Mouse (Mus musculus) heart, adult 11 months (tissue): ENCODE measurements around the gene Immt.

Experiments
- DNase-seq: peaks from one replicate; pipeline ENCODE4 v3.0.0; 2022

Gene Immt

DNA sequence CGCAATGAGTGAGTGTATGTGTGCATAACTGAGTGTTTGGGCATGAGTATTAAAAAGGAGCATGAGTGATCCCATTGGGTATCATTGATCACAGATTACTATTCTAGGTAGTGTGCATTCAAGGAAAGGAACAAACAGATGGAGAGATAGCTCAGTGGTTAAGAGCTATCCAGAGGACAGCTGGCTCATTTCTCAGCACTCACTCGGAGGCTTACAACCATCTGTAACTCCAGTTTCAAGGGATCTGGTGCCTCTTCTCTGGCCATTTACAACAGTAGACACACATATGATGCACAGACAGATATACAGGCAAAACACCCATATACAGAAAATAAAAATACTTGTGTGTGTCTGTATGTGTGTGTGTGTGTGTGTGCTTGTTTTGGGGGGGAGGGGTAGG, 36.6 kb downstream of the Immt start:
- DNase-seq, result no peak

- DNase-seq, result no peak
These were observed 37.7 kb downstream of the Immt start for GRCm38 (mm10) chr6:71868809-71869208.

- DNase-seq, result no peak
These were observed 40.3 kb downstream of the Immt start for GRCm38 (mm10) chr6:71871396-71871795.

DNA sequence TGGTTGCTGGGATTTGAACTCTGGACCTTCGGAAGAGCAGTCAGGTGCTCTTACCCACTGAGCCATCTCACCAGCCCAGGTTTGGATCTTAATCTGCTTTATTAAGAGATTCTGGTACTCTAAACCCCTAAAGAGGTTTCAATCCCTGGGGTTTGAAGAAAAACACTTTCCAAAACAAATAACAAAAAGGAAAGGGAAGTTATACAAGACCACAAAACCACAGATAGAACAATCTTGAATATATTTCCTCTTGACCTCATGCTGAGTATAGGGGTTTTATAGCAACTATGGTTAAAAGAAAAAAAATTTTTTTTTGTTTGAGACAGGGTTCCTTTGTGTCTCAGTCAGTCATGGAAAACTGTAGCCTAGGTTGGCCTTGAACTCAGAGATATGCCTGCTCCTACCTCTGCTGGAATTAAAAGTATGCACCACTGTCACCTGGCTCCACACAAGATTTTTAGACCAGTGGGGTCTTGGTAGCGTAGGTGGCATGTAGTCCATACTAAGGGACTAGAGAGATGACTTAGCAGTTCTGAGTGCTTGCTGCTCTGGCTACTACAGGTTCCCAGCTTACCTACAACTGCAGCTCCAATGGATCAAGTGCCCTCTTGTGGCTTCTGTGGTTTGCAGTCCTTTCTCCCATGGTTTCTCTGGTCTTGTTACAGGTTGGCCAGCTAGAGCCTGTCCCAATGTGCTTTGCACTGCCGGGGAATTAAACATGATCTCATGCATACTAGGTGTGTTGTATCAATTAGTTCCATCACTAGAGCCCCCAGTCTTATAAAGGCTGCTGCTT, 47.0 kb downstream of the Immt start:
- DNase-seq, result no peak

- peak; percentile 53 for DNase-seq
These were observed 62.1 kb downstream of the Immt start for GRCm38 (mm10) chr6:71893263-71893662.

GRCm38 (mm10) chr6:71907702-71908235, 76.6 kb downstream of the Immt start:
- peak; percentile 83 for DNase-seq

- peak; percentile 98 for DNase-seq
These were observed 77.6 kb downstream of the Immt start, which contains the start of the genes Ptcd3 and Polr1a for GRCm38 (mm10) chr6:71908481-71909381. Gene Ptcd3 (minus strand): TSS chr6:71908750. Gene Polr1a (plus strand): TSS chr6:71909053.

- peak; percentile 89 for DNase-seq
These were observed 78.3 kb downstream of the Immt start for GRCm38 (mm10) chr6:71909384-71909783.

DNA sequence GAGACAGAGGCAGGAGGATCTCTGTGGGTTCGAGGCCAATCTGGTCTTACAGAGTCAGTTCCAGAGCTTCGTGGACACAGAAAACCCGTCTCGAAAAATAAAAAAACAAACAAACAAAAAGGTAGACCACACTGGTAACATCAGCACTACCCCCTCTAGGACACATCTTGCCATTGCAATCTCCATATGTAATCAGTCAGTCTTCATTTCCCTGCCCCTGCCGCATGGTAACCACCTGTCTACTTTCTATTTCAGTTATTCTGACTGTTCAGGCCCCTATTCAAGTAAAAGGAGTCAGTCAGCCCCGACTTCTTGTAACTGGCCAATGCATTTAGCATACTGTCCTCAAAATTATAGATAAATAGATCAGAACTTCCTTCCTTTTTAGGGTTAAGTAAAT, 78.7 kb downstream of the Immt start:
- no peak for DNase-seq

DNA sequence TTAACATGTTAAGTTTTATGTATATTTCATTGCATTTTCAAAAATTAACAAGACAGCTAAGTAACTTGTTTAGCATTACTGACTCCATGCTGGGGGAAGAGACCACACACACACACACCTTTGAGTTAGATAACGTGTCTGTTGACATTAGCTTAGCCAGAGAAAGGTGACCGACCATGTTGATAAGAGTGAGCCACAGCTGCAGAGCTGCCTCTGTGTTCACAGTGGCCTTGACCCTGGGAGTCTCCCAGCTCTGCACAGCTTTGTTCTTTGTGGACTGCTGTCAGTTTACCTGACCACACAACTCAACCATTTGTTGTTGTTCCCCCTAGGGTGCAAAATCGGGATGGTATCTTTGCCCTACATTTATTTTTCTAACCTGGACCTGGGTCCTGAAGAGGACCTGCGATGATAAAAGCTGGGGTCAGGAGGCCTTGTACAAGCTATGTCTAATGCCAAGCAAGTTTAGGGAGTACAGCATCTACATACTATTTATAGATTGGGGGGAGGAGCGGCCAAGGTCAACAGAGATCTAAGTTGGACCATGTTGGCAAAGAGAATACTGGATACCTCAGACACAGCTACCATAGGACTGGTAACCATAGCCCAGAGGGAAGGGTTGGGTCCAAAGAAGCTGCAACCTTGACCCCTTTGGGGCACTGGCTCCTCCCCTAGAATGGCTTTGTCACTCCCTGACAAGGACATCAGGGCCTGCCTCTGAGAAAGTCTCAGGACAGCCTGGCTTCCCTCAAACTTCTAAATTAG, 80.7 kb downstream of the Immt start:
- peak; percentile 93 for DNase-seq

GRCm38 (mm10) chr6:71920752-71921151, 89.6 kb downstream of the Immt start:
- DNase-seq, result no peak

DNA sequence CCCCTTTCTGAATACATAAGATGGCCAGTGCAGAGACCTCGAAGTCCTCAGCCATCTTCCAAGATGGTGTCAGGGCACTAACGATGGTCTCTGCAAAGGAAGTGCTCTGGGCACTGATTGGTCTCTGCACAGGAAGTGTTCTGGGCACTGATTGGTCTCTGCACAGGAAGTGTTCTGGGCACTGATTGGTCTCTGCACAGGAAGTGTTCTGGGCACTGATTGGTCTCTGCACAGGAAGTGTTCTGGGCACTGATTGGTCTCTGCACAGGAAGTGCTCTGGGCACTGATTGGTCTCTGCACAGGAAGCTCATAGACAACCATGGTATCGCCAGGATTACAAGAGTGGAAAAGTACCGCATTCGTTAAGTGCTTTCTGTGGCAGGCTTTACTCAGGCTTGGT, 94.1 kb downstream of the Immt start:
- peak; percentile 79 for DNase-seq
